Mouse (Mus musculus) A20 (cell line): ENCODE results near the gene Crygn.
"Not testable (repeated sequence)": the region's sequence is repeated elsewhere in the genome, so short reads cannot be mapped to it uniquely, and the experiment has no call there.

ENCODE experiments used
- DNase-seq: peaks from one replicate; pipeline ENCODE4 v3.0.0-alpha.2; 2011; ENCODE audit warnings: low read depth, low spot score

Crygn gene

GRCm38 (mm10) chr5:24757816-24758215 lies at the start of gene Crygn:
Gene Crygn, minus strand, starts transcription at chr5:24758008.
- DNase-seq: no peak

DNA sequence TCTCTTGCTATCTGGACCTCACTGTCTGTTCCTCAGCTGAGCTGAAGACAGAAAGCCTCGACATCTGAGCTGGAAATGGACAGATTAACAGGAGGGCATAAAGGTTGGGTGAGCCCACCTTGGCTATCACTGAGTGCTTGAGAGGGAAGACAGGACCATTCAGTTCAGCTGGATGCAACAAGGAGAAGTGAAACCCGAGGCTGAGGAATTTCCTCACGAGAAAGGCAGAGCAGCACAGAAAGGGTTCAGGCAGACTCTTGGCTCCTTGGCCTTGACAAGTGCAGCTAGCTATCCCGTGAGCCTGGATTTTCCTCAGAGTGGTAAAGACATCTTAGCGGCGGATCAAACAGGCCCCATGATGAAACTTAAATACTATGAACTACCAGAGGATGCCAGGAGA lies 47.4 kb upstream of the Crygn start:
- no peak for DNase-seq

DNA sequence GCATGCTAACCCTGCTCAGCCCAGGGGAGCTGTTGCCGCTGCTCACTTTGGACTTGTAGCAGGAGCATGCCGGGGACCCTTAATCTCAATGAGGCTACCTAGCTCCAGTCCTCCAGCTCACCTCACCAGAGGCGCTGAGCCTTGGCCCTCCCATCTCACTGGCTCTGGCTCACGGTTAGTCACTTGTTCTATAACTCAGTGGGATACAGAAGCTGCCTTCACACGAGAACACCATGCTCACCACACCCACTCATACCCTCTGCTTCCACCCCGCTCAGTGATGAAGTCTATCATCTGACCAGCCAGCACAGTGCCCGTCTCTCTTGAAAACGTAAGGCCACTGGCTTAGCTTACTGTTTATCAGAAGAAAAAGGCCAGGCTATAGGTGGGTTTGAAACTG lies 46.9 kb upstream of the Crygn start:
- DNase-seq: no peak

DNA sequence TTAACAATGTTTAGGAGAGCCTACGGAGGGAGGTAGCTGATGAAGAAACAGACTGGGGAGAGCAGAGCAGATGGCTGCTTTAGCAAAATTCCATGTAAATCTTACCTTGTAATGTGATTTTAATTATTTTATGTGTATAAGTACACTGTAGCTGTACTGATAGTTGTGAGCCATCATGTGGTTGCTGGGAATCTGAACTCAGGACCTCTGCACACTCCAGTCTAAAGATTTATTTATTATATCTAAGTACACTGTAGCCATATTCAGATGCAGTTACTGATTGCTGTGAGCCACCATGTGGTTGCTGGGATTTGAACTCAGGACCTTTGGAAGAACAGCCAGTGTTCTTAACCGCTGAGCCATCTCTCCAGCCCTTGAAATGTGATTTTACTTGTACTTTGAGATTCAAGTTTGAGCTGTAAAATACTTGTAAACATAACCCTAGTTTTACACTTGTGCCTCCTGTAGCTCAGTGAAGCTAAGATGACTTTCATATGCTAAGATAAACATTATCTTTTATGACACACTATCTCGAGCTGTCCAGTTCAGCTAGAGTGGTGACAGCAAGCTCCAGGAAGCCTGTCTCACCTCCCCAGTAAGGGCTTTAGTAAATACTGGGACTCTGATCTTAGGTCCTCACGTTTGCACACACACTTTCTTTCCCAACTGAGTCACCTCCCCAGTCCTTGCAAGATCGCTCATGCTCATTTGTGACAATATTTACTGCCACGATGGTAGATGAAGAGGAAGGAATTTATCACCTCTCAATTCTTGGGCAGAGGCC lies 44.2 kb upstream of the Crygn start:
- DNase-seq: no peak

- peak; percentile 55 for DNase-seq
These were observed 42.6 kb upstream of the Crygn start for GRCm38 (mm10) chr5:24800416-24800815.

- no peak for DNase-seq
These were observed 40.8 kb upstream of the Crygn start for GRCm38 (mm10) chr5:24798639-24799038.

DNA sequence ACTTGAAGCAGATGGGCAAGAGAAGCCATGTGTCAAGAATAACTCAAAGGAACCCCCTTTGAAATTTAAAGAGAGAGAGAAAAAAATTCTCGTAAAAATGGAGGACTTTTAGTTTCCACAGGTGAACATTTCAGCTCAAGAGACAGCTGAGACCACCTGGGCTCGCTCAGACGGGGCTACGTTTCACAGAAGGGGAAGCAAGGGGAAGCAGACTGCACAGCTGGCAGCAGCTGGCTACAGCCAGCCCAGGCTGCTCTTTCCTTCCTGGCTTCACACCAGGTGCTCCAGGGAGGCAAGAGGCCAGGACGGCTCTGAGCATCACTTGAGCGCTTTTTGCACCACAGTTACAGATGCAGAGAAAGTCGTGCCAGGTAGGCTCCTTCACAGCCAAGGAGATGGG lies 40.0 kb upstream of the Crygn start:
- peak; percentile 80 for DNase-seq

GRCm38 (mm10) chr5:24792961-24793360 lies 35.2 kb upstream of the Crygn start:
- no peak for DNase-seq

DNA sequence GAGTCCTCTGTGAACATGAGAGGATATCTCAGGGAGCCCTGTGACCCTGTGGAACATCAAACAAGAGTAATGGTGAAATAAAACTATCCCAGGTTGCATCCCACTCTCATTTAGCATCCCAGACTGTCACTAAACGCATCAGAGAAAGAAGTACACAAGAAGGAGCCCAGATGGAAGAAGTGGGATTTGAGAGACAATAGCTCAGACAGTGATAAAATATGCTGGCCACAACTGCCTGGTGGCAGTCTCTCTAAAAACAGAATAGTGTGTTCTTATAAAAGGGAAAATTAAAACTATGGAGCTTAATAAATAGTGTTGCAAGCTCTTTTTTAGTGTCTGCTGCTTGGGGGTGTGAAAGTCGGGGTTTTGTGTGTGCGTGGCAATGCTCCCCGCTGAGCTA lies 25.1 kb upstream of the Crygn start:
- DNase-seq: no peak

GRCm38 (mm10) chr5:24781048-24781447 lies 23.2 kb upstream of the Crygn start:
- peak; percentile 48 for DNase-seq

GRCm38 (mm10) chr5:24779881-24780512 lies 22.2 kb upstream of the Crygn start:
- DNase-seq: peak; percentile 77

- no peak for DNase-seq
These were observed 21.5 kb upstream of the Crygn start for GRCm38 (mm10) chr5:24779321-24779720.

- DNase-seq: no peak
These were observed 21.0 kb upstream of the Crygn start for GRCm38 (mm10) chr5:24778843-24779140.

DNA sequence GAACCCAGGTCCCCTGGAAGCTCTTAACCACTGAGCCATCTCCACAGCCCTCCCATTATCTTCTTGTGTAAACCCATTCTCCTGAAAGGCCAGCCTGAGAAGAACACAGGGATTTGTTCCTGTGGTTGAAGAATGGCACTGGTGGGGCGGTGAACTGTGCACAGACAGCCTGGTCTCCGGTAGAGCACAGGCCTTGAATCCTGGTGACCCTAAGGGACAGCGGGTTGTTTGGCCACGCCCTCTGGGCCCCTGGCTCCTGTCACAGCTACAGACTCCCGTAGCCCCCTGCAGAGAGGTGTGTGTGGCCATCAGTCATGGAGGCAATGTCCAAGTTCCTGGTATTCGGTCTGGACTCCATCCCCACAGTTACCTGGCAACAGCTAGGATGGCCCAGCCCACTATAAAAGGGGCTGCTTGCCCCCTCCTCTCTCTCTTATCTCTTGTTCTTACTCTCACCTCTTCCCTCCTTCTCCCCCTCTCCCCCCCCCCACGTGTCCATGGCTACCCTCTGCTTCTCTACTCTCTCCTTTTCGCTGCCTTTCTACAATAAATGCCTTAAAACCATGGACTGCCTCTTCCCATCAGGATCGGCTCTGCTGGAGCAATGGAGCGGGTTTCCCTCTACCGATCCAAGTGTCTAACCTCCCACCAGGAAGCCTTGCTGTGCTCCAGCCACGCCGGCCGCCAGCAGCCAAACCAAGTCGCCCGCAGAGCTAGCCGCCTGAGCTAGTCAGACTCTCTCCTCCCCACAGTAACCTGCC lies 20.5 kb upstream of the Crygn start:
- DNase-seq: no peak

DNA sequence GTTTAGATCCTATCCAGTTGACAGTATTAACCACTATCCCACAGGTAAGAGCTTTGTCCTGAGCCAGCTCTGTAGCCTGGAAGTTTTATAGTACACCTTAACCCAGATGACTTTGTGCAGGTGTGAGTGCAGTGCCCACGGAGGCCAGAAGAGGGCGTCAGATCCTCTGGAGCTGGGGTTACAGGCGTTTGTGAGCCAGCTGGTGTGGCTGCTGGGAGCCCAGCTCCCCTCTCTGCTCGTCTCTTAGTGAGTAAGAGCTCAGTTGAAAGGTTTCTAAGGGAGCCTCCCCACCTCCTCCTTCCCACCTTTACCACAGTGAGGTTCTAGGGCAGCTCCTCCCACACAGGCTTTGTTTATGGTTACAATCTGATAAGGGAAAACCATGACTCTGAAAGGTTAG lies 18.9 kb upstream of the Crygn start:
- no peak for DNase-seq

GRCm38 (mm10) chr5:24774549-24774948 lies 16.7 kb upstream of the Crygn start:
- not testable (repeated sequence) for DNase-seq

GRCm38 (mm10) chr5:24756931-24757330 lies 877 bp downstream of the Crygn start:
- no peak for DNase-seq

DNA sequence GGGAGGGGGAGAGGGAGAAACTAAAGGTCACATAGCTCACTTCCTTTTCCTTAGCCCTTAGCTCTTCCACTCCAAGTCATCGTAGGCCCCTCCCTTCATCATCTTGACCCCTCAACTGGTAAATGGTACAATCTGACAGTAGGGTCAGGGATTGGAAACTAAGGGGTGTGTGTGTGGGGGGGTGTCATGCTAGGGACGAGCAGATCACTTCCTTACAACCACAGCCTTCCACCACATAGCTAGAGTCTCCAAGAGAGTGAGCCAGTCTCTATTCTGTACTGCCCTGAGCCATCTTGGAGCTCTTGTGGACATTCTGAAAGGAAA lies 5.7 kb downstream of the Crygn start:
- DNase-seq: no peak

DNA sequence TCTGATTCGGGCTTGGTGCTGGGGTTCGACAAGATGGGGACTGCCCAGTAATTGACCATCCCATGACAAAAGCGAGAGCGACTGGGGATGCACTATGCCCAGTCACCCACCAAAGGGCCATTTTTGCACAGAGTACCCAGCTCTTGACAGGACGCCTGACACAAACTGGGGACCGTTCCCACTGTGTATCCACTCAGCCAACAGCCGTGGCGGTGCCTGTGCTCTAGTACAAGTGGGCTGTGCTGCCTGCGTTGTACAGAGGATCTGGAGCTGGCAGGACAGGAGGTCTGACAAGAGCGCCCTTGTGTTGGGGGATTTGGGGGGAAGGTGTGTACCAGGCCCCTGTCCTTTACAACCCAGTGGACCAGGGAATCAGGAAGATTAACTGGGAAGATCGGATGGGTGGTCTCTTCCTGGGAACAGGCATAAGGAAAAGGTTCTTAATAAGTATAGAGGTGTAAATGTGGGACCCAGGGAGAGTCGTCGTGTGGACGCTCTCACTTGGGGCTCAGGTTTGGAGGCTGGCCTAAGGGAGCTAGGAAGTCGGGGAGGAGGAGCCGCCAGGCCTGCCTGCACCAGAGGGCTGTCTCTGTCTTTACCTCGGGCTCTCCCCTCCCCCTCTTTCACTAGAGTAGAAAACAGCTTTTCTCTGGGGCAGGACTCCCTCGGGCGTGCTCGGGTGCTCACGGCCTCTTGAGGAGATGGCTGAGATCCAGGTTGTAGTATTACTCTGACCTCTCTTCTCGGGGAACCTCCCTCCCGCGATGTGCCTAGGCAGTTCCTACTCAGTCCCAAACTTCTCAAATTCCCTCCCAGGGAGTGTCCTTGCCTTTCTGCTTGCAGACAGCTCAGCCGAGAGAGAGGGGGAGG lies 6.3 kb downstream of the Crygn start:
- peak; percentile 92 for DNase-seq

DNA sequence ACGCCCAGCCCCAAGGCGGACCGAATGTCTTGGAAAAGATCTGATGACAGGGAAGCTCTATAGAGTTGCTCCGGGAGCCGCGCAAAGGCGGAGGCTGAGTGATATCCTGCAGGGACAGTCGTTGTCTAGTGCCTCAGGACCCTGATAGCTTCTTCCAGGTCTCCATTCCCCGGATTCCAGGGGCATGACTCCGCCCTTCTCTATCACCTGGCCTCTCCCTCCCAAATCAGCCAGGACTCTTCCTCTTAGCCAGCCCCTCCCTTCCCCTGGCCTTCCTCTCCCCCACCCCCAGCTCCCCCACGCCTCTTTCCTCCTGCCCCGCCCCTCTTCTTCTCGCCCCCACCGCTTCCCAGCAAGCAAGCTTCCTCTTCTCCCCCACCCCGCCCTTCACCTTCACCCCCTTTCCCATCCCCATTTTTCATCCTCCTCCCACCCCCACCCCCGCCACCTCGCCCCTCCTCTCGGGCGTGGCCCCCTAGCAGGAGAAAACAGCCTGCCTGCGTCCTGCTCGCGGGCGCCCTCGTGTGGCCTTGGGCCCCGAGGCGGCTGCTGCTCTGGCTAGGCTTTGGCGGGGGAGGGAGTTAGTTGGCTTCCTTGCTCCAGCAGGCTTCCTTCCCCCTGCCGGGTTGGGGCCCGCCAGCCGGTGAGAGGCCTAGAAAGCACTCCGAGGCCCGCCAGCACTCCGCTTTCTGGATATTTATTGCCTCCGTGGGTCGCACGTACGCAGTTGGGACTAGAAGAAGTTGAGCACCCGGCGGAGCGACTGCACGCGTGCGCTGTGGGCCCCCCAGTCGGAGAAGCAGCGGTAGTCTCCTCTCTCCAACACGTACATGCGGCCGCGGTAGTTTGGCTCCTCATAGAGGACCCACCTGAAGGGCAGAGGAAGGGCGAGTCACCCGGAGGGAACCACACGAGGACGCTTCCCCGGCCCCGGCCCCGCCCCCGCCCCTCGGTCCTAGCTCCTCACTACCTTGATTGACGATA lies 7.2 kb downstream of the Crygn start:
- peak; percentile 91 for DNase-seq

- DNase-seq: no peak
These were observed 8.1 kb downstream of the Crygn start for GRCm38 (mm10) chr5:24749731-24750130.
